Mouse (Mus musculus): ENCODE data around the gene Amotl1. TPM values are rescaled to one million over a fixed set of nuclear protein-coding genes. Genes with fewer than 3 reads are reported as not detected.

The Amotl1 gene
- polyA plus RNA-seq, 1 experiment, result 17.3 TPM

- no peak for TF ChIP-seq MAX (IDR thresholded peaks at IDR 0.05)
- TF ChIP-seq USF1 (IDR thresholded peaks at IDR 0.05; ENCODE audit: low read depth), result no peak
- no peak for TF ChIP-seq FOSL1 (IDR thresholded peaks at IDR 0.05; ENCODE audit: insufficient read depth, low read length, poor library complexity, severe bottlenecking)
- no peak for TF ChIP-seq CTCF (IDR thresholded peaks at IDR 0.05; ENCODE audit: control insufficient read depth, insufficient read depth, insufficient read length)
- Histone ChIP-seq H3K27me3 (ENCODE audit: control insufficient read depth, insufficient read depth, insufficient read length) (no peaks in the 10 kb centered on the region), H3K4me3 (ENCODE audit: insufficient read depth, poor library complexity, severe bottlenecking) (no peak overlapping the region), H3K36me3 (ENCODE audit: control insufficient read depth, insufficient read depth) (peaks cover 1% of the 10 kb centered on the region), H3ac (ENCODE audit: control insufficient read depth, insufficient read length, low read depth) (no peak overlapping the region), H3K79me3 (ENCODE audit: low read depth) (no peaks in the 10 kb centered on the region), H3K79me2 (ENCODE audit: control insufficient read depth, insufficient read depth) (no peaks in the 10 kb centered on the region)
These were observed 70.0 kb downstream of the Amotl1 start for GRCm38 (mm10) chr9:14574760-14575399.

GRCm38 (mm10) chr9:14569175-14569975, 75.5 kb downstream of the Amotl1 start:
- Histone ChIP-seq H3K79me3 (ENCODE audit: low read depth) (no peaks in the 10 kb centered on the region), H3ac (ENCODE audit: control insufficient read depth, insufficient read length, low read depth) (no peak overlapping the region), H3K27me3 (ENCODE audit: control insufficient read depth, insufficient read depth, insufficient read length) (no peaks in the 10 kb centered on the region), H3K79me2 (ENCODE audit: control insufficient read depth, insufficient read depth) (peaks cover 10% of the 10 kb centered on the region), H3K4me3 (ENCODE audit: insufficient read depth, poor library complexity, severe bottlenecking) (no peak overlapping the region), H3K36me3 (ENCODE audit: control insufficient read depth, insufficient read depth) (peaks cover 2% of the 10 kb centered on the region)
- TF ChIP-seq USF1 (IDR thresholded peaks at IDR 0.05; ENCODE audit: low read depth) (no peak), CEBPB (IDR thresholded peaks at IDR 0.05; ENCODE audit: low read depth) (no peak), FOSL1 (IDR thresholded peaks at IDR 0.05; ENCODE audit: insufficient read depth, low read length, poor library complexity, severe bottlenecking) (no peak), MAX (IDR thresholded peaks at IDR 0.05) (no peak), MYOD1 (IDR thresholded peaks at IDR 0.05; ENCODE audit: control insufficient read depth, insufficient read length, low read depth) (no peak), CTCF (IDR thresholded peaks at IDR 0.05; ENCODE audit: control insufficient read depth, insufficient read depth, insufficient read length) (no peak)

GRCm38 (mm10) chr9:14568487-14568886, 76.4 kb downstream of the Amotl1 start:
- Histone ChIP-seq H3K79me3 (ENCODE audit: low read depth) (no peaks in the 10 kb centered on the region), H3K36me3 (ENCODE audit: control insufficient read depth, insufficient read depth) (peaks cover 5% of the 10 kb centered on the region), H3K27me3 (ENCODE audit: control insufficient read depth, insufficient read depth, insufficient read length) (no peaks in the 10 kb centered on the region), H3ac (ENCODE audit: control insufficient read depth, insufficient read length, low read depth) (no peak overlapping the region), H3K79me2 (ENCODE audit: control insufficient read depth, insufficient read depth) (peaks cover 10% of the 10 kb centered on the region), H3K4me3 (ENCODE audit: insufficient read depth, poor library complexity, severe bottlenecking) (no peak overlapping the region)
- TF ChIP-seq MAX (IDR thresholded peaks at IDR 0.05), result peak; percentile 29
- TF ChIP-seq USF1 (IDR thresholded peaks at IDR 0.05; ENCODE audit: low read depth), result no peak
- peak; percentile 55 for TF ChIP-seq FOSL1 (IDR thresholded peaks at IDR 0.05; ENCODE audit: insufficient read depth, low read length, poor library complexity, severe bottlenecking)

- no peaks in the 10 kb centered on the region for H3K27me3 ChIP-seq (ENCODE audit: control insufficient read depth, insufficient read depth, insufficient read length)
- no peak overlapping the region for H3ac ChIP-seq (ENCODE audit: control insufficient read depth, insufficient read length, low read depth)
- peaks cover 10% of the 10 kb centered on the region for H3K79me2 ChIP-seq (ENCODE audit: control insufficient read depth, insufficient read depth)
- no peaks in the 10 kb centered on the region for H3K79me3 ChIP-seq (ENCODE audit: low read depth)
- TF ChIP-seq FOSL1 (IDR thresholded peaks at IDR 0.05; ENCODE audit: insufficient read depth, low read length, poor library complexity, severe bottlenecking) (no peak), MAX (IDR thresholded peaks at IDR 0.05) (no peak), MYOG (IDR thresholded peaks at IDR 0.05; ENCODE audit: control insufficient read depth, extremely low read depth, insufficient read length) (no peak), MYOD1 (IDR thresholded peaks at IDR 0.05; ENCODE audit: control insufficient read depth, insufficient read length, low read depth) (no peak), CEBPB (IDR thresholded peaks at IDR 0.05; ENCODE audit: low read depth) (no peak), CTCF (IDR thresholded peaks at IDR 0.05; ENCODE audit: control insufficient read depth, insufficient read depth, insufficient read length) (no peak), USF1 (IDR thresholded peaks at IDR 0.05; ENCODE audit: low read depth) (no peak)
- no peak overlapping the region for H3K4me3 ChIP-seq (ENCODE audit: insufficient read depth, poor library complexity, severe bottlenecking)
- peaks cover 11% of the 10 kb centered on the region for H3K36me3 ChIP-seq (ENCODE audit: control insufficient read depth, insufficient read depth)
These were observed 80.4 kb downstream of the Amotl1 start for GRCm38 (mm10) chr9:14564486-14564885.

- TF ChIP-seq USF1 (IDR thresholded peaks at IDR 0.05; ENCODE audit: low read depth) (no peak), CEBPB (IDR thresholded peaks at IDR 0.05; ENCODE audit: low read depth) (no peak), MYOD1 (IDR thresholded peaks at IDR 0.05; ENCODE audit: control insufficient read depth, insufficient read length, low read depth) (no peak), CTCF (IDR thresholded peaks at IDR 0.05; ENCODE audit: control insufficient read depth, insufficient read depth, insufficient read length) (no peak), FOSL1 (IDR thresholded peaks at IDR 0.05; ENCODE audit: insufficient read depth, low read length, poor library complexity, severe bottlenecking) (no peak)
- Histone ChIP-seq H3K27me3 (ENCODE audit: control insufficient read depth, insufficient read depth, insufficient read length) (no peaks in the 10 kb centered on the region), H3K79me2 (ENCODE audit: control insufficient read depth, insufficient read depth) (peaks cover 10% of the 10 kb centered on the region), H3K79me3 (ENCODE audit: low read depth) (no peaks in the 10 kb centered on the region), H3ac (ENCODE audit: control insufficient read depth, insufficient read length, low read depth) (no peak overlapping the region), H3K4me3 (ENCODE audit: insufficient read depth, poor library complexity, severe bottlenecking) (no peak overlapping the region), H3K36me3 (ENCODE audit: control insufficient read depth, insufficient read depth) (peaks cover 11% of the 10 kb centered on the region)
These were observed 81.5 kb downstream of the Amotl1 start for GRCm38 (mm10) chr9:14563351-14563750.

- Histone ChIP-seq H3K79me2 (ENCODE audit: control insufficient read depth, insufficient read depth) (no peaks in the 10 kb centered on the region), H3K27me3 (ENCODE audit: control insufficient read depth, insufficient read depth, insufficient read length) (no peaks in the 10 kb centered on the region), H3ac (ENCODE audit: control insufficient read depth, insufficient read length, low read depth) (no peak overlapping the region), H3K36me3 (ENCODE audit: control insufficient read depth, insufficient read depth) (peaks cover 19% of the 10 kb centered on the region), H3K4me3 (ENCODE audit: insufficient read depth, poor library complexity, severe bottlenecking) (no peak overlapping the region), H3K79me3 (ENCODE audit: low read depth) (no peaks in the 10 kb centered on the region)
- TF ChIP-seq MYOG (IDR thresholded peaks at IDR 0.05; ENCODE audit: control insufficient read depth, extremely low read depth, insufficient read length) (no peak), USF1 (IDR thresholded peaks at IDR 0.05; ENCODE audit: low read depth) (no peak), MAX (IDR thresholded peaks at IDR 0.05) (no peak), CEBPB (IDR thresholded peaks at IDR 0.05; ENCODE audit: low read depth) (no peak), MYOD1 (IDR thresholded peaks at IDR 0.05; ENCODE audit: control insufficient read depth, insufficient read length, low read depth) (no peak), FOSL1 (IDR thresholded peaks at IDR 0.05; ENCODE audit: insufficient read depth, low read length, poor library complexity, severe bottlenecking) (no peak), CTCF (IDR thresholded peaks at IDR 0.05; ENCODE audit: control insufficient read depth, insufficient read depth, insufficient read length) (no peak)
These were observed 84.3 kb downstream of the Amotl1 start for GRCm38 (mm10) chr9:14560545-14560944.

All from C2C12 (cell line).